Mouse (Mus musculus) heart, embryonic 11.5 days (tissue): ENCODE data around the gene Csnka2ip. TPM values are rescaled to one million over a fixed set of nuclear protein-coding genes. Genes with fewer than 3 reads are reported as not detected.

Experiments used
- ATAC-seq: fragments of 200-750 bp; cut with Nextera tagmentation; replicated peaks from 2 replicates; pipeline ENCODE4 v1.8.0; 2017; ENCODE audit warnings: moderate library complexity; ENCODE audit not compliant: insufficient number of reproducible peaks, low FRiP score, low TSS enrichment
- H3K27ac ChIP-seq: fragments of 300-500 bp; sonication (generic); 2 replicates; pipeline ENCODE4 v1.5.1; 2014; ENCODE audit warnings: mild to moderate bottlenecking, low read depth, low read length
- H3K27me3 ChIP-seq: fragments of 300-500 bp; sonication (generic); 2 replicates; pipeline ENCODE4 v1.6.1; 2014; ENCODE audit warnings: mild to moderate bottlenecking, low read length, mixed read lengths; ENCODE audit not compliant: control insufficient read depth, insufficient read depth
- H3K36me3 ChIP-seq: fragments of 300-500 bp; sonication (generic); 2 replicates; pipeline ENCODE4 v1.6.1; 2014; ENCODE audit warnings: mild to moderate bottlenecking, low read length, moderate library complexity, mixed read lengths; ENCODE audit not compliant: control insufficient read depth, insufficient read depth
- H3K4me1 ChIP-seq: fragments of 300-500 bp; sonication (generic); 2 replicates; pipeline ENCODE4 v1.6.1; 2014; ENCODE audit warnings: low read length; ENCODE audit not compliant: control insufficient read depth, insufficient read depth
- H3K4me2 ChIP-seq: fragments of 300-500 bp; sonication (generic); 2 replicates; pipeline ENCODE4 v1.6.1; 2014; ENCODE audit warnings: mild to moderate bottlenecking, moderate library complexity
- H3K4me3 ChIP-seq: fragments of 300-500 bp; sonication (generic); 2 replicates; pipeline ENCODE4 v1.5.1; 2014; ENCODE audit warnings: low read depth, low read length
- H3K9ac ChIP-seq: fragments of 300-500 bp; sonication (generic); 2 replicates; pipeline ENCODE4 v1.6.1; 2014; ENCODE audit warnings: mild to moderate bottlenecking, low read depth, low read length, moderate library complexity
- H3K9me3 ChIP-seq: fragments of 300-500 bp; sonication (generic); replicated peaks from 2 replicates; pipeline ENCODE4 v1.6.1; 2016; ENCODE audit warnings: low read length; ENCODE audit not compliant: control insufficient read depth
- WGBS: fragments of 180-500 bp; shearing (Covaris S2); extraction: QIAGEN DNeasy Blood & Tissue Kit; methylation state at CpG from one replicate; pipeline ENCODE4 v1.1.7; 2014; ENCODE audit not compliant: insufficient replicate concordance; 5-methylcytosine and 5-hydroxymethylcytosine counted together
- polyA plus RNA-seq: library from polyadenylated mRNA; unstranded; fragments of >200 nt; fragmentation: Nextera tagmentation; extraction: Ambion mirVana; gene quantifications from 2 replicates; pipeline ENCODE4 v1.2.1, GENCODE M21; 2014

The Csnka2ip gene
- not detected in 2 replicates for polyA plus RNA-seq

DNA sequence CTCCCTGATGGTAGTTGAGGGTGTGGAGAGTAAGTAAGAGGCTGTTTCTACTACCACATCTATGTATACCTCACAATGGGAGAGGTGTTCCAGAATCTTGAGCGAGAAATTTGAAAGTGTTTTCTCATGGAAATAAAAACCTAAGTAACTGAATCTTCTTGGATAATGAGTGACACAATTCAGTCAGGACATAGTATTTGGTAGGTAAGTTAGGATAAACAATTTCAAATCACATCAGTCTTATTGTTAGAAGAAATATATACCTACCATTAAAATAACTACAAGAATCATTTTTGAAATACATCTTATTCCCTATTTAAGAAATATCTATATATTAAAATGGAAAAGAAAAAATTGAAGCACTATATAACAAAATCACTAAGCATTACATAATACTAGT lies at the start of gene Csnka2ip:
Csnka2ip (minus strand) TSS at position 101 of the 400 bp plus-strand sequence.
- Histone ChIP-seq H3K4me3 (no peak within 1 kb of the TSS), H3K9me3 (no peaks in the 10 kb centered on the region), H3K9ac (no peak within 1 kb of the TSS), H3K27ac (no peak within 1 kb of the TSS), H3K27me3 (no peaks in the 10 kb centered on the region), H3K4me2 (no peak within 1 kb of the TSS), H3K4me1 (no peaks in the 10 kb centered on the region), H3K36me3 (no peaks in the 10 kb centered on the region)
- ATAC-seq: no peak
- WGBS: 90% methylated on average over 1 of the region's 1 CpGs

DNA sequence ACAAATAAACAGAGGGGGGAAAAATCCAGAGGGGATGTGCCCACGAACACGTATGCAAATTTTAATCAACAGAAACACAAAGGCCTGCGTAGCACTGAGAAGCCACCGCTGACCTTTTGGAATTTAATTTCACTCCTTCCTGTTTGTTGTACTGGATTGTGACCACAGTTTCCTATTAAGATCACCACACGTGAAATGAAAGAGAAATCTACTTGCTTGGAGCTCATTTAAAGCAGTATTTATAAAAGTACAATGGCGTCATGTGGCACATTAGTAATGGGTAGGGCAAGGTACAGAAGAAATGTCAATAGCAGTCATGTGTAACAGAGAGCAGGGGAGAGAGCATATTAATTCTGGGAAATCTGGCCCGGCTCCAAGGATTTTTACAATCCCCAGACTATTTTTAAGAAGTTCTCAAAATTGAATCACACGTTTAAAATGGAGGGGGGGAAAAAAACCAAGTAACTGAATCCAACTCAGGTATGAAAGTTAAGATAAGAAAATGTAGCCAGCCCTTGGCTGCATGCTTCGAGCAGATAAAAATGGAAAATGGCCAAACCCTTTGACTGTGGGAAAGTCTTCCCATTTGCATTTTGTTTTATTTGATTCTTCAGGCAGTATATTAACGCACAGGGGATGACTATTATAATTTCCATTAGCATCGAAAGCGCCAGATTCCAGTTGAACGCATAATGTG lies 47.5 kb upstream of the Csnka2ip start:
- no peaks in the 10 kb centered on the region for H3K9me3 ChIP-seq
- H3K27me3 ChIP-seq: no peaks in the 10 kb centered on the region
- H3K36me3 ChIP-seq: no peaks in the 10 kb centered on the region
- no peak overlapping the region for H3K4me3 ChIP-seq
- no peak overlapping the region for H3K27ac ChIP-seq
- no peak for ATAC-seq
- no peak overlapping the region for H3K4me2 ChIP-seq
- H3K4me1 ChIP-seq: no peaks in the 10 kb centered on the region
- no peak overlapping the region for H3K9ac ChIP-seq
- 81% methylated on average over 13 of the region's 13 CpGs for WGBS

DNA sequence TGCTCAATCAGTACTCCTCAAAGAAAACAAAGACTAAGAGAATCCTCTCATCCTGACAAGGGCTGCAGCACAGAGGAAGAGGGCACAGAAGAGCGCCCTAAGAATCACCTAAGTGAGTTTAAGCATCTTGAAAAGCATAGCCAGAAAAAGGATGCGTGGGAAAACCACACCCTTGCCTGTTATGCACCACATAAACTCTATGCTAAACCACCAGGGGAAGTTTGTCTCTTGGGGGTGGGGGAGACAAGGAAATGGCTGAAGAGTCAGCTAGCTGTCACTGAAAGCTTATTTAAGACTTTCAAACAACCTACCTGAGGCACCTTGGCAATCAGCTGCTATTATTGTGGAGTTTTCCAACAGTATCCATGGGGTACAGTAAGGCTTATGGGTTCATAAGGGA lies 45.6 kb upstream of the Csnka2ip start:
- Histone ChIP-seq H3K4me2 (no peak overlapping the region), H3K27ac (no peak overlapping the region), H3K9me3 (no peaks in the 10 kb centered on the region), H3K36me3 (no peaks in the 10 kb centered on the region), H3K9ac (no peak overlapping the region), H3K27me3 (no peaks in the 10 kb centered on the region), H3K4me1 (no peaks in the 10 kb centered on the region), H3K4me3 (no peak overlapping the region)
- 75% methylated on average over 2 of the region's 2 CpGs for WGBS
- ATAC-seq: no peak

DNA sequence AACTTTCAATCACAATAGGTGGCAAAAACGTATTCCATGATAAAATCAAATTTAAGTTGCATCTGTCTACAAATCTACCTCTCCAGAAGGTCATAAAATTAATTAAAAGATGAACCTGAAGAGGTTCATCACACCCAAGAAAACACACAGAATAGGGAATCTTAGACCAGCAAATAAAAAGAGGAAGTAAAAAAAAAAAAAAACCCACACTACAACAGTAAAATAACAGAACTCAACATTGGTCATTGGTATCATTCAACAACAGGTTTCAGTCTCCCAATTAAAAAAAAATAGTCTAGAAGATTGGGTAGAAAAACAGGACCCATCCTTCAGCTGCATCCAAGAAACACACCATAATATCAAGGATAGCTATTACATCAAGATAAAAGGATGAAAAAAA lies 32.9 kb upstream of the Csnka2ip start:
- Histone ChIP-seq H3K4me1 (no peaks in the 10 kb centered on the region), H3K4me3 (no peak overlapping the region), H3K36me3 (no peaks in the 10 kb centered on the region), H3K9me3 (no peaks in the 10 kb centered on the region), H3K27me3 (no peaks in the 10 kb centered on the region), H3K9ac (no peak overlapping the region), H3K4me2 (no peak overlapping the region), H3K27ac (no peak overlapping the region)
- 69% methylated on average over 1 of the region's 1 CpGs for WGBS
- no peak for ATAC-seq

DNA sequence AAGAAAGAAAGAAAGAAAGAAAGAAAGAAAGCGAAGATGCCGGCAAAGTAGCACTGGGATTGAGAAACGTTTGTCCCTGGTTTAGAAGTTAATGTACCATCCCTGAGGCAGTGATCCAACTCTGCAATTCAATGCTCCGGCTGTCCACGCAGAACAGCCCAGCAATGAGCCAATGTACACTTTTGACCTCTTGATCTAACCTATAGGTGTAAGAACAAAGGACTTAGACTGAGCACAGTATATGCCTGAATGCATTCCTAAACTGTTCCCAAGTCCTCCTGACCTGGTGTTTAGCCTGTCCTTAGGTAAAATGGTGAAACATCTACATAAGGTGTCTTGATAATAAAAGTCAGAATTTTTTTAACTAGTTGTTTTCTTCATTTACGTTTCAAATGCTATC lies 17.9 kb upstream of the Csnka2ip start:
- Histone ChIP-seq H3K9ac (no peak overlapping the region), H3K4me2 (no peak overlapping the region), H3K4me1 (no peaks in the 10 kb centered on the region), H3K36me3 (no peaks in the 10 kb centered on the region), H3K27me3 (no peaks in the 10 kb centered on the region), H3K27ac (no peak overlapping the region), H3K4me3 (no peak overlapping the region), H3K9me3 (no peaks in the 10 kb centered on the region)
- ATAC-seq: no peak
- WGBS: 82% methylated on average over 6 of the region's 6 CpGs

DNA sequence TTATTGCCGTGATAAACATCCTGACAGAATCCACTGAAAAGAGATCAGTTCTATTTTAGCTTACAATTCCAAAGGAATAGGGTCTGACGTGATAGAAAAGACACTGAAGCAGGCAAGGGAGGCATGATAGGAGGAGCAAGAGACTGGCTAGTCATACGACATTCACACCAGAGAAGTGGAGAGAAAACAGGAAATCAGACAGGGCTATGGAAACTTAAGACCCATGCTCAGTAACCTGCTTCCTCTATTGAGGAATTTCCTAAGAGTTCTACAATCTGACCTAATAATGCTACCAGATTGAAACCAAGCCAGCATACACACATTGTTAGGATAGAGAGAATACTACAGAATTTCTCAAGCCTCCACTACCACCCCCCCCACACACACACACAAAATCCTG lies 12.4 kb upstream of the Csnka2ip start:
- Histone ChIP-seq H3K27me3 (no peaks in the 10 kb centered on the region), H3K4me2 (no peak overlapping the region), H3K36me3 (no peaks in the 10 kb centered on the region), H3K4me1 (no peaks in the 10 kb centered on the region), H3K27ac (no peak overlapping the region), H3K9me3 (no peaks in the 10 kb centered on the region), H3K4me3 (no peak overlapping the region), H3K9ac (no peak overlapping the region)
- ATAC-seq: no peak; the same call in 1 of the 2 replicates
- 39% methylated on average over 3 of the region's 3 CpGs for WGBS

DNA sequence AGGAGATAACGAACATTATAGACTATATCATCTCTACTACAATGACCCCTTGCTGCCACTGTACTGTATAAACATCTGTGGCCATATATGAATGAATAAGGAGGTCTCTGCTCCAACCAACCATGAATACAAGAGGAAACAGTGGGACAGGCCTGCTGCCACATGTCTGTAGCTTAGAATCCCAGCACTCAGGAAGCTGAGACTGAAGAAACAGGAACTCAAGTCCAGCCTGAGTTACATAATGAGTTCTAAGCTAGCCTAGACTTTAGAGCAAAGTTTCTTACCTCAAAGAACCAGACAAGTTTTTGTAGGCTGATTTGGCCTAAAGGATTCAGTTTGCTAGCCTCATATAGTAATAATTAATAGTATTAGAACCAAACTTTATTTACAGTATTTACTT lies 5.6 kb upstream of the Csnka2ip start:
- Histone ChIP-seq H3K4me3 (no peak overlapping the region), H3K27me3 (no peaks in the 10 kb centered on the region), H3K4me2 (no peak overlapping the region), H3K27ac (no peak overlapping the region), H3K9ac (no peak overlapping the region), H3K9me3 (no peaks in the 10 kb centered on the region), H3K4me1 (no peaks in the 10 kb centered on the region), H3K36me3 (no peaks in the 10 kb centered on the region)
- ATAC-seq: no peak
- WGBS: 77% methylated on average over 1 of the region's 1 CpGs

DNA sequence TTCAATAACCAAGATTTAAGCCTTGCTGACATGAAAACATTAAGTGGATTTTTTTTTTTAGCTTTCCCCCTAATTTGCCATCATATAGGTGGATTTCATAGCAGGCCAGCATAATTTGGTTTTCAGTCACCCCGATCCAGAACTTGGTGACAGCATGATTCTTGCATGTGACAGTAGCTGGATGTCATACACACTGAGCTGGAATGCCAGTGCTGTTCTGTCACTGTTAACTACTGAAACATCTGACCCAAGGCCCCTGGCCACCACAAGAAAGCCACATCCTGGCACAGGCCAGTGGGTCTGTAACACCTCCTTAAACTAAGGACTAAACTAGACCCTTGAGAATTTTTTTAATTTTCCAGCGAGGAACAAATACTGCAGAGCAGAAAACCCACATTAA lies 15.4 kb downstream of the Csnka2ip start:
- no peaks in the 10 kb centered on the region for H3K9me3 ChIP-seq
- no peaks in the 10 kb centered on the region for H3K36me3 ChIP-seq
- 79% methylated on average over 2 of the region's 2 CpGs for WGBS
- H3K9ac ChIP-seq: no peak overlapping the region
- H3K27me3 ChIP-seq: no peaks in the 10 kb centered on the region
- H3K4me3 ChIP-seq: no peak overlapping the region
- H3K4me2 ChIP-seq: no peak overlapping the region
- ATAC-seq: no peak
- H3K27ac ChIP-seq: no peak overlapping the region
- H3K4me1 ChIP-seq: no peaks in the 10 kb centered on the region

DNA sequence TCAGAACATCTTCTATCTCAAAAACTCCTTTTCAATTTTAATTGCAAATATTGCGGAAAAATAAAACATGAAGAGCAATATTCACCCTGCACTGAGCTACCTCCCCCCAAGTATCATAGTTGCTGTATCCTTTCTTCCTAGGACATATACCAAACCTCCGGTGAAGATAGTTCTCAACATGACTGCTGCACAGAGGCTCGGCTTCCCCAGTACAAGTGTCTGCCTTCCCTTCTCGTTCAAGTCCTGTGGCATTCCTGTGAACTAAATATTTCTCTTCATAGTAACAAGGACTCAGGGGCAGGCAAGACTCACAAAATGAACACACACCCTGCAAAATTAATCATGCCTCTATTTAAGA lies 16.0 kb downstream of the Csnka2ip start:
- H3K36me3 ChIP-seq: no peaks in the 10 kb centered on the region
- H3K4me1 ChIP-seq: no peaks in the 10 kb centered on the region
- ATAC-seq: no peak
- H3K27me3 ChIP-seq: no peaks in the 10 kb centered on the region
- H3K4me3 ChIP-seq: no peak overlapping the region
- H3K27ac ChIP-seq: no peak overlapping the region
- H3K4me2 ChIP-seq: no peak overlapping the region
- 70% methylated on average over 4 of the region's 4 CpGs for WGBS
- H3K9me3 ChIP-seq: no peaks in the 10 kb centered on the region
- no peak overlapping the region for H3K9ac ChIP-seq
